ENCODE assay signal across 8 mouse cellular contexts in genomic region chr14:105802529-105803280, GRCm38 (mm10).
DNase-seq lines count a peak whose midpoint lies in the region; ATAC-seq and TF ChIP-seq lines count a peak whose summit lies in the region.

No protein-coding gene starts in this region.

- no peak overlapping the region for H3K4me3 ChIP-seq in embryonic facial prominence, embryonic 11.5 days (ENCODE audit: low read depth, low read length)
- H3K4me3 ChIP-seq in hindbrain, embryonic 16.5 days (ENCODE audit: low read length) = 0 out of 2 replicates have a peak overlapping the region, but pooled peaks have one; percentile 0
- H3K4me3 ChIP-seq in liver, embryonic 12.5 days = peak overlapping the region; percentile 4; the same call in 1 of the 2 replicates
- H3K4me3 ChIP-seq in layer of hippocampus, adult 2 months = no peak overlapping the region

- WGBS in embryonic facial prominence, embryonic 11.5 days = 12% methylated on average over 18 of the region's 18 CpGs
- WGBS in hindbrain, embryonic 16.5 days = 13% methylated on average over 18 of the region's 18 CpGs
- 3% methylated on average over 18 of the region's 18 CpGs for WGBS in liver, embryonic 12.5 days (ENCODE audit: insufficient replicate concordance)

- DNase-seq in B cell, adult 2 months = peak; percentile 1 to 2
- DNase-seq in embryonic facial prominence, embryonic 11.5 days (ENCODE audit: low spot score) = no peak
- DNase-seq in T-cell, adult 2 months (ENCODE audit: low spot score) = no peak
- DNase-seq in layer of hippocampus, adult 2 months (ENCODE audit: low spot score in 2 of 2) = no peak

- H3K27ac ChIP-seq in embryonic facial prominence, embryonic 11.5 days (replicated peaks; ENCODE audit: low read depth, low read length) = no peak overlapping the region
- no peak overlapping the region for H3K27ac ChIP-seq in hindbrain, embryonic 16.5 days (ENCODE audit: low read depth, low read length)
- H3K27ac ChIP-seq in liver, embryonic 12.5 days = peak overlapping the region; percentile 2
- no peak overlapping the region for H3K27ac ChIP-seq in layer of hippocampus, adult 2 months

- no peaks in the 10 kb centered on the region for H3K9me3 ChIP-seq in embryonic facial prominence, embryonic 11.5 days (replicated peaks; ENCODE audit: control insufficient read depth, low read length)
- no peaks in the 10 kb centered on the region for H3K9me3 ChIP-seq in hindbrain, embryonic 16.5 days (ENCODE audit: control insufficient read depth, low read length)
- H3K9me3 ChIP-seq in liver, embryonic 12.5 days (replicated peaks) = no peaks in the 10 kb centered on the region

- ATAC-seq in embryonic facial prominence, embryonic 11.5 days (replicated peaks; ENCODE audit: insufficient number of reproducible peaks, low FRiP score, low TSS enrichment, low read depth) = no peak
- ATAC-seq in hindbrain, embryonic 16.5 days = no peak
- 0 out of 2 replicates have a peak, but pooled peaks have one; percentile 46 for ATAC-seq in liver, embryonic 12.5 days
- peak; percentile 35; the same call in 1 of the 2 replicates for ATAC-seq in monocyte, adult 5-6 weeks (replicated peaks; ENCODE audit: insufficient number of reproducible peaks, low FRiP score, low TSS enrichment, poor library complexity, severe bottlenecking)
- no peak for ATAC-seq in erythroid progenitor cell, adult 5-6 weeks (replicated peaks; ENCODE audit: low FRiP score, poor library complexity, severe bottlenecking)

- no peaks in the 10 kb centered on the region for H3K27me3 ChIP-seq in embryonic facial prominence, embryonic 11.5 days (ENCODE audit: control insufficient read depth, insufficient read depth, low read length)
- H3K27me3 ChIP-seq in hindbrain, embryonic 16.5 days (replicated peaks; ENCODE audit: control insufficient read depth, insufficient read depth, low read length) = no peaks in the 10 kb centered on the region
- no peaks in the 10 kb centered on the region for H3K27me3 ChIP-seq in liver, embryonic 12.5 days (replicated peaks)

- H3K4me1 ChIP-seq in embryonic facial prominence, embryonic 11.5 days (ENCODE audit: control insufficient read depth, insufficient read depth, low read length) = no peaks in the 10 kb centered on the region; the same call in 1 of the 2 replicates
- no peaks in the 10 kb centered on the region for H3K4me1 ChIP-seq in hindbrain, embryonic 16.5 days (ENCODE audit: control insufficient read depth, insufficient read depth, low read depth, low read length)
- peaks cover 8% of the 10 kb centered on the region for H3K4me1 ChIP-seq in liver, embryonic 12.5 days

- TF ChIP-seq CTCF in layer of hippocampus, adult 2 months (conservative IDR thresholded peaks at IDR 0.05) = no peak

- H3K9ac ChIP-seq in embryonic facial prominence, embryonic 11.5 days (replicated peaks; ENCODE audit: low read length) = no peak overlapping the region
- no peak overlapping the region for H3K9ac ChIP-seq in hindbrain, embryonic 16.5 days (ENCODE audit: low read depth, low read length)
- no peak overlapping the region for H3K9ac ChIP-seq in liver, embryonic 12.5 days

- peak overlapping the region; percentile 38 for H3K4me2 ChIP-seq in embryonic facial prominence, embryonic 11.5 days (ENCODE audit: low read depth, low read length)
- peak overlapping the region; percentile 22 for H3K4me2 ChIP-seq in hindbrain, embryonic 16.5 days (ENCODE audit: low read length)
- peak overlapping the region; percentile 56 for H3K4me2 ChIP-seq in liver, embryonic 12.5 days

- no peaks in the 10 kb centered on the region for H3K36me3 ChIP-seq in embryonic facial prominence, embryonic 11.5 days (replicated peaks; ENCODE audit: control insufficient read depth, insufficient read depth, low read depth, low read length)
- no peaks in the 10 kb centered on the region for H3K36me3 ChIP-seq in hindbrain, embryonic 16.5 days (ENCODE audit: control insufficient read depth, insufficient read depth, low read length)
- no peaks in the 10 kb centered on the region for H3K36me3 ChIP-seq in liver, embryonic 12.5 days

Comparison
In these comparisons a context has a peak if more than half of its experiments do, and no peak if none do; other contexts are left out.
1. DNase-seq: peak in B cell, adult 2 months (2 of 2); none in embryonic facial prominence, embryonic 11.5 days (single experiment), T-cell, adult 2 months (single experiment) and layer of hippocampus, adult 2 months (0 of 2).
2. ATAC-seq: peak in liver, embryonic 12.5 days (single experiment) and monocyte, adult 5-6 weeks (single experiment); none in embryonic facial prominence, embryonic 11.5 days (single experiment), hindbrain, embryonic 16.5 days (single experiment) and erythroid progenitor cell, adult 5-6 weeks (single experiment).
3. H3K4me3 ChIP-seq: peak in hindbrain, embryonic 16.5 days (single experiment) and liver, embryonic 12.5 days (single experiment); none in embryonic facial prominence, embryonic 11.5 days (single experiment) and layer of hippocampus, adult 2 months (single experiment).
4. Peak in every context shown above with its lines, with median percentiles within 50 percentile points of each other: H3K4me2 ChIP-seq.